2 mouse cellular contexts compared by ENCODE assay signal in genomic region chr12:110705419-110705818, GRCm38 (mm10).
TF ChIP-seq lines count a peak whose summit lies in the region.

No protein-coding gene starts in this region.

TF ChIP-seq in CH12.LX, 34 proteins besides CTCF, POLR2A, EP300 and RAD21:
- peak; percentile 74 for TF ChIP-seq TBP (conservative IDR thresholded peaks at IDR 0.05; ENCODE audit: low read depth, low read length)

TF ChIP-seq in MEL, 35 proteins besides CTCF, POLR2A, EP300 and RAD21:
- TF ChIP-seq TBP (IDR thresholded peaks at IDR 0.05; ENCODE audit: low read depth, low read length): peak; percentile 96
TF ChIP-seq in MEL: peak in this region for 1; not testable (repeated sequence) for 34.
